Mouse (Mus musculus): ENCODE results near the gene Palld. TPM values are rescaled to one million over a fixed set of nuclear protein-coding genes. Genes with fewer than 3 reads are reported as not detected.

Palld gene
- total RNA-seq, 2 experiments from 2014 or later, result 4.0 to 4.2 TPM

GRCm38 (mm10) chr8:61578754-61579153 lies 323.7 kb downstream of the Palld start:
- DNase-seq (ENCODE audit: low spot score in 2 of 2), result no peak
- intact Hi-C loops (cut with DNase I), result no loop called here

GRCm38 (mm10) chr8:61575096-61575653 lies 327.3 kb downstream of the Palld start:
- intact Hi-C loops (cut with DNase I), result no loop called here

GRCm38 (mm10) chr8:61574526-61574925 lies 328.0 kb downstream of the Palld start:
- DNase-seq (ENCODE audit: low spot score in 2 of 2), result no peak
- intact Hi-C loops (cut with DNase I), result no loop called here

More at GRCm38 (mm10) chr8:61575096-61575653, 327.3 kb downstream of the Palld start:
- no peak for DNase-seq (ENCODE audit: low spot score in 2 of 2)

- DNase-seq (ENCODE audit: low spot score in 2 of 2), result no peak
- intact Hi-C loops (cut with DNase I), result no loop called here
Observed at GRCm38 (mm10) chr8:61573179-61573937, 329.1 kb downstream of the Palld start.

GRCm38 (mm10) chr8:61572697-61573096 lies 329.8 kb downstream of the Palld start:
- no peak for DNase-seq (ENCODE audit: low spot score in 2 of 2)
- intact Hi-C loops (cut with DNase I), result no loop called here

GRCm38 (mm10) chr8:61570637-61571036 lies 331.9 kb downstream of the Palld start:
- DNase-seq (ENCODE audit: low spot score in 2 of 2), result no peak
- intact Hi-C loops (cut with DNase I), result no loop called here

GRCm38 (mm10) chr8:61569721-61570120 lies 332.8 kb downstream of the Palld start:
- DNase-seq (ENCODE audit: low spot score in 2 of 2), result peak; percentile 31 to 72
- intact Hi-C loops (cut with DNase I), result no loop called here

- intact Hi-C loops (cut with DNase I), result no loop called here
- DNase-seq (ENCODE audit: low spot score in 2 of 2), result no peak
Observed at GRCm38 (mm10) chr8:61569211-61569610, 333.3 kb downstream of the Palld start.

- intact Hi-C loops (cut with DNase I), result no loop called here
- no peak for DNase-seq (ENCODE audit: low spot score in 2 of 2)
Observed at GRCm38 (mm10) chr8:61563378-61563777, 339.1 kb downstream of the Palld start.

GRCm38 (mm10) chr8:61562626-61563025 lies 339.9 kb downstream of the Palld start:
- intact Hi-C loops (cut with DNase I), result no loop called here

GRCm38 (mm10) chr8:61561220-61561619 lies 341.3 kb downstream of the Palld start:
- intact Hi-C loops (cut with DNase I), result no loop called here
- DNase-seq (ENCODE audit: low spot score in 2 of 2), result no peak

More at GRCm38 (mm10) chr8:61562626-61563025, 339.9 kb downstream of the Palld start:
- no peak for DNase-seq (ENCODE audit: low spot score in 2 of 2)

GRCm38 (mm10) chr8:61559979-61560378 lies 342.5 kb downstream of the Palld start:
- no peak for DNase-seq (ENCODE audit: low spot score in 2 of 2)
- intact Hi-C loops (cut with DNase I), result no loop called here

- intact Hi-C loops (cut with DNase I), result no loop called here
- DNase-seq (ENCODE audit: low spot score in 2 of 2), result no peak
Observed at GRCm38 (mm10) chr8:61559450-61559849, 343.0 kb downstream of the Palld start.

GRCm38 (mm10) chr8:61558051-61558846 lies 344.2 kb downstream of the Palld start:
- DNase-seq (ENCODE audit: low spot score in 2 of 2), result peak in 1 of 2 experiments; percentile 24
- intact Hi-C loops (cut with DNase I), result no loop called here

GRCm38 (mm10) chr8:61557036-61557435 lies 345.5 kb downstream of the Palld start:
- DNase-seq (ENCODE audit: low spot score in 2 of 2), result no peak
- intact Hi-C loops (cut with DNase I), result no loop called here

- intact Hi-C loops (cut with DNase I), result no loop called here
- DNase-seq (ENCODE audit: low spot score in 2 of 2), result no peak
Observed at GRCm38 (mm10) chr8:61556219-61556618, 346.3 kb downstream of the Palld start.

GRCm38 (mm10) chr8:61555343-61555742 lies 347.1 kb downstream of the Palld start:
- DNase-seq (ENCODE audit: low spot score in 2 of 2), result no peak
- intact Hi-C loops (cut with DNase I), result no loop called here

GRCm38 (mm10) chr8:61552755-61553402 lies 349.6 kb downstream of the Palld start:
- intact Hi-C loops (cut with DNase I), result no loop called here

GRCm38 (mm10) chr8:61552221-61552620 lies 350.3 kb downstream of the Palld start:
- DNase-seq (ENCODE audit: low spot score in 2 of 2), result peak in 1 of 2 experiments; percentile 39
- intact Hi-C loops (cut with DNase I), result no loop called here

More at GRCm38 (mm10) chr8:61552755-61553402, 349.6 kb downstream of the Palld start:
- peak in 1 of 2 experiments; percentile 64 for DNase-seq (ENCODE audit: low spot score in 2 of 2)
